ENCODE assay signal across 29 mouse cellular contexts in the genomic region with DNA sequence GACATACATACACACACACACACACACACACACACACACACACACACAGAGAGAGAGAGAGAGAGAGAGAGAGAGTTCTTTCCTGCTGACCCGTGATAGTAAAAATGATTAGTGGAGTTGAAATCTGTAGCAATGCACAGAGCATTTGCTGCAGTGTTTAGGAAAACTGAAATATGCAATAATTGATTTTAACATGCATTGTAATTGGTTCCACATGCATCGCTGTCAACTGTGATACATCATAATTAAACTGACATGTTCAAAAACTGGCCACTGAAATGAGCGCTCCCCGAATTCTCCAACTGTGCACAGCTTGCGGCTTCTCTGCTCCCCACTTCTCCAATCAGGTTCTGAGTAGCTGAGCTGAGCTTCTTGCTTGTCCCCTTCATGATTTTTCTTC.
A peak's percentile ranks its signal among the peaks of the same experiment; 100 is the strongest.
DNase-seq lines count a peak whose midpoint lies in the region; ATAC-seq lines count a peak whose summit lies in the region.
"Had no signal": no experiment of that assay in that cellular context is flagged by ENCODE, and none has a peak within 500 bp of the region (broad histone marks: within the 10 kb centered on the region; RNA-seq: fewer than 3 reads in every experiment).

No protein-coding gene starts in this region.

- no peak for ATAC-seq in embryonic facial prominence, embryonic 11.5 days (replicated peaks; ENCODE audit: insufficient number of reproducible peaks, low FRiP score, low TSS enrichment, low read depth)
- no peak for ATAC-seq in limb, embryonic 11.5 days (ENCODE audit: insufficient number of reproducible peaks, low FRiP score, low TSS enrichment, low read depth)
- ATAC-seq: forebrain, embryonic 13.5 days; forebrain, embryonic 16.5 days; intestine, embryonic 15.5 days had no signal

- no peak overlapping the region for H3K27ac ChIP-seq in embryonic facial prominence, embryonic 11.5 days (replicated peaks; ENCODE audit: low read depth, low read length)
- no peak overlapping the region for H3K27ac ChIP-seq in embryonic facial prominence, embryonic 10.5 days (replicated peaks)
- no peak overlapping the region for H3K27ac ChIP-seq in limb, embryonic 11.5 days (replicated peaks; ENCODE audit: low read depth, low read length)
- H3K27ac ChIP-seq: embryonic facial prominence, embryonic 13.5 days; forebrain, embryonic 10.5 days; forebrain, embryonic 13.5 days; gastrocnemius, adult 2 months; heart, embryonic 10.5 days; heart, embryonic 13.5 days; hindbrain, embryonic 15.5 days; intestine, embryonic 15.5 days had no signal

- WGBS in embryonic facial prominence, embryonic 11.5 days, result 51% methylated on average over 5 of the region's 5 CpGs
- WGBS in embryonic facial prominence, embryonic 10.5 days, result 69% methylated on average over 5 of the region's 5 CpGs
- 54% methylated on average over 5 of the region's 5 CpGs for WGBS in limb, embryonic 11.5 days

- H3K9me3 ChIP-seq in embryonic facial prominence, embryonic 11.5 days (replicated peaks; ENCODE audit: control insufficient read depth, low read length), result no peaks in the 10 kb centered on the region
- no peaks in the 10 kb centered on the region for H3K9me3 ChIP-seq in embryonic facial prominence, embryonic 10.5 days
- H3K9me3 ChIP-seq in limb, embryonic 11.5 days (ENCODE audit: control insufficient read depth, low read length), result no peaks in the 10 kb centered on the region
- H3K9me3 ChIP-seq: embryonic facial prominence, embryonic 13.5 days; forebrain, embryonic 10.5 days; forebrain, embryonic 13.5 days; heart, embryonic 10.5 days; heart, embryonic 13.5 days; hindbrain, embryonic 15.5 days; intestine, embryonic 15.5 days had no signal

- no peaks in the 10 kb centered on the region for H3K36me3 ChIP-seq in embryonic facial prominence, embryonic 11.5 days (replicated peaks; ENCODE audit: control insufficient read depth, insufficient read depth, low read depth, low read length)
- H3K36me3 ChIP-seq in embryonic facial prominence, embryonic 10.5 days (replicated peaks), result no peaks in the 10 kb centered on the region
- H3K36me3 ChIP-seq in limb, embryonic 11.5 days (ENCODE audit: control insufficient read depth, insufficient read depth, low read length), result no peaks in the 10 kb centered on the region
- H3K36me3 ChIP-seq: embryonic facial prominence, embryonic 13.5 days; forebrain, embryonic 10.5 days; G1E; heart, embryonic 10.5 days; heart, embryonic 13.5 days; hindbrain, embryonic 15.5 days; intestine, embryonic 15.5 days had no signal

- no peak overlapping the region for H3K4me2 ChIP-seq in embryonic facial prominence, embryonic 11.5 days (ENCODE audit: low read depth, low read length)
- no peak overlapping the region for H3K4me2 ChIP-seq in limb, embryonic 11.5 days (ENCODE audit: low read depth, severe bottlenecking)
- H3K4me2 ChIP-seq: embryonic facial prominence, embryonic 13.5 days; forebrain, embryonic 13.5 days; heart, embryonic 13.5 days; hindbrain, embryonic 15.5 days; intestine, embryonic 15.5 days had no signal

- no peaks in the 10 kb centered on the region for H3K4me1 ChIP-seq in embryonic facial prominence, embryonic 11.5 days (ENCODE audit: control insufficient read depth, insufficient read depth, low read length)
- H3K4me1 ChIP-seq in embryonic facial prominence, embryonic 10.5 days, result peaks cover 10% of the 10 kb centered on the region
- no peaks in the 10 kb centered on the region for H3K4me1 ChIP-seq in limb, embryonic 11.5 days (ENCODE audit: control insufficient read depth, insufficient read depth, low read length)
- H3K4me1 ChIP-seq: forebrain, embryonic 10.5 days; forebrain, embryonic 13.5 days; heart, embryonic 10.5 days; heart, embryonic 13.5 days; hindbrain, embryonic 15.5 days; intestine, embryonic 15.5 days had no signal

- peak; percentile 65 for DNase-seq in embryonic facial prominence, embryonic 11.5 days (ENCODE audit: low spot score)
- DNase-seq in embryonic facial prominence, embryonic 10.5 days (ENCODE audit: low spot score), result no peak
- DNase-seq in NIH3T3 (ENCODE audit: low read depth), result peak; percentile 3
- DNase-seq in forelimb bud, embryonic 11.5 days (ENCODE audit: low read depth, low spot score), result peak; percentile 53
- peak; percentile 44 for DNase-seq in limb, embryonic 11.5 days (ENCODE audit: low spot score)
- no peak for DNase-seq in left cerebral cortex, adult 8-10 months (ENCODE audit: low spot score in 2 of 2)
- DNase-seq in kidney, adult 9 months, result no peak
- DNase-seq: adrenal gland, adult 2 months; adrenal gland, postnatal 14 days; B cell, adult 2 months; cerebellum, adult 11 months; cerebellum, adult 2 months; cerebellum, adult 9-11 months; cerebellum, postnatal 25 days; gastrocnemius, adult 2 months; gastrocnemius, postnatal 14 days; heart, adult 18-20 months; heart, postnatal 14 days; heart, postnatal 4 days had no signal

- H3K27me3 ChIP-seq in embryonic facial prominence, embryonic 11.5 days (ENCODE audit: control insufficient read depth, insufficient read depth, low read length), result no peaks in the 10 kb centered on the region
- no peaks in the 10 kb centered on the region for H3K27me3 ChIP-seq in embryonic facial prominence, embryonic 10.5 days (replicated peaks; ENCODE audit: low read depth, poor library complexity, severe bottlenecking)
- no peaks in the 10 kb centered on the region for H3K27me3 ChIP-seq in limb, embryonic 11.5 days (ENCODE audit: control insufficient read depth, insufficient read depth, low read length)
- H3K27me3 ChIP-seq: CH12.LX; forebrain, embryonic 13.5 days; heart, embryonic 13.5 days; hindbrain, embryonic 15.5 days; intestine, embryonic 15.5 days had no signal

- no peak overlapping the region for H3K4me3 ChIP-seq in embryonic facial prominence, embryonic 11.5 days (ENCODE audit: low read depth, low read length)
- H3K4me3 ChIP-seq in embryonic facial prominence, embryonic 10.5 days, result no peak overlapping the region
- no peak overlapping the region for H3K4me3 ChIP-seq in limb, embryonic 11.5 days (ENCODE audit: low read depth, low read length)
- H3K4me3 ChIP-seq: embryonic facial prominence, embryonic 13.5 days; forebrain, embryonic 10.5 days; forebrain, embryonic 13.5 days; gastrocnemius, adult 2 months; heart, embryonic 10.5 days; heart, embryonic 13.5 days; hindbrain, embryonic 15.5 days; intestine, embryonic 15.5 days had no signal

- no peak overlapping the region for H3K9ac ChIP-seq in embryonic facial prominence, embryonic 11.5 days (replicated peaks; ENCODE audit: low read length)
- no peak overlapping the region for H3K9ac ChIP-seq in limb, embryonic 11.5 days (ENCODE audit: low read length)
- H3K9ac ChIP-seq: embryonic facial prominence, embryonic 13.5 days; forebrain, embryonic 13.5 days; heart, embryonic 13.5 days; hindbrain, embryonic 15.5 days; intestine, embryonic 15.5 days had no signal

Comparison
In these comparisons a context has a peak if more than half of its experiments do, and no peak if none do; other contexts are left out.
1. DNase-seq: peak in embryonic facial prominence, embryonic 11.5 days (single experiment), NIH3T3 (single experiment), forelimb bud, embryonic 11.5 days (single experiment) and limb, embryonic 11.5 days (single experiment); none in embryonic facial prominence, embryonic 10.5 days (single experiment), left cerebral cortex, adult 8-10 months (0 of 2) and kidney, adult 9 months (single experiment).